Mouse (Mus musculus): ENCODE results near the gene Gsdme. TPM values are rescaled to one million over a fixed set of nuclear protein-coding genes. Genes with fewer than 3 reads are reported as not detected.

Gsdme gene
- total RNA-seq, 2 experiments from 2014 or later, result 0.41 to 0.62 TPM

- no peak for DNase-seq
- intact Hi-C loops (cut with DNase I), result no loop called here
These were observed 16.3 kb downstream of the Gsdme start for GRCm38 (mm10) chr6:50247356-50247755.

- DNase-seq, result no peak
- intact Hi-C loops (cut with DNase I), result no loop called here
These were observed 18.7 kb downstream of the Gsdme start for GRCm38 (mm10) chr6:50244967-50245366.

GRCm38 (mm10) chr6:50244126-50244525, 19.5 kb downstream of the Gsdme start:
- no peak for DNase-seq
- intact Hi-C loops (cut with DNase I), result no loop called here

GRCm38 (mm10) chr6:50240437-50240836, 23.2 kb downstream of the Gsdme start:
- DNase-seq, result no peak
- intact Hi-C loops (cut with DNase I), result no loop called here

GRCm38 (mm10) chr6:50239902-50240301, 23.8 kb downstream of the Gsdme start:
- DNase-seq, result no peak
- intact Hi-C loops (cut with DNase I), result no loop called here

GRCm38 (mm10) chr6:50237963-50238362, 25.7 kb downstream of the Gsdme start:
- intact Hi-C loops (cut with DNase I), result no loop called here
- DNase-seq, result no peak

- DNase-seq, result no peak
- intact Hi-C loops (cut with DNase I), result no loop called here
These were observed 30.7 kb downstream of the Gsdme start for GRCm38 (mm10) chr6:50232984-50233383.

- no peak for DNase-seq
- intact Hi-C loops (cut with DNase I), result no loop called here
These were observed 32.4 kb downstream of the Gsdme start for GRCm38 (mm10) chr6:50231288-50231687.

GRCm38 (mm10) chr6:50228180-50228579, 35.5 kb downstream of the Gsdme start:
- DNase-seq, result no peak
- intact Hi-C loops (cut with DNase I), result no loop called here

- intact Hi-C loops (cut with DNase I), result no loop called here
- DNase-seq, result no peak
These were observed 38.4 kb downstream of the Gsdme start for GRCm38 (mm10) chr6:50225232-50225631.

GRCm38 (mm10) chr6:50223606-50224005, 40.1 kb downstream of the Gsdme start:
- DNase-seq, result no peak
- intact Hi-C loops (cut with DNase I), result no loop called here

- no peak for DNase-seq
- intact Hi-C loops (cut with DNase I), result no loop called here
These were observed 40.7 kb downstream of the Gsdme start for GRCm38 (mm10) chr6:50222986-50223385.

GRCm38 (mm10) chr6:50222351-50222750, 41.3 kb downstream of the Gsdme start:
- DNase-seq, result no peak
- intact Hi-C loops (cut with DNase I), result no loop called here

GRCm38 (mm10) chr6:50220863-50221262, 42.8 kb downstream of the Gsdme start:
- peak; percentile 24 to 50 for DNase-seq
- intact Hi-C loops (cut with DNase I), result loop anchor here (2.0 kb wide), 1 partner anchor 108 kb away; no protein-coding TSS in a partner anchor

- intact Hi-C loops (cut with DNase I), result no loop called here
- DNase-seq, result no peak
These were observed 44.6 kb downstream of the Gsdme start for GRCm38 (mm10) chr6:50219066-50219465.

- no peak for DNase-seq
- intact Hi-C loops (cut with DNase I), result no loop called here
These were observed 45.0 kb downstream of the Gsdme start for GRCm38 (mm10) chr6:50218628-50219027.

- DNase-seq, result no peak
- intact Hi-C loops (cut with DNase I), result no loop called here
These were observed 47.7 kb downstream of the Gsdme start for GRCm38 (mm10) chr6:50215986-50216385.

- intact Hi-C loops (cut with DNase I), result no loop called here
- DNase-seq, result peak; percentile 16 to 28
These were observed 48.3 kb downstream of the Gsdme start for GRCm38 (mm10) chr6:50215373-50215745.

- DNase-seq, result no peak
- intact Hi-C loops (cut with DNase I), result no loop called here
These were observed 48.8 kb downstream of the Gsdme start for GRCm38 (mm10) chr6:50214711-50215372.

GRCm38 (mm10) chr6:50205093-50205492, 58.6 kb downstream of the Gsdme start:
- no peak for DNase-seq
- intact Hi-C loops (cut with DNase I), result no loop called here

GRCm38 (mm10) chr6:50204356-50204755, 59.3 kb downstream of the Gsdme start:
- intact Hi-C loops (cut with DNase I), result no loop called here
- DNase-seq, result no peak

- intact Hi-C loops (cut with DNase I), result no loop called here
- no peak for DNase-seq
These were observed 69.8 kb downstream of the Gsdme start for GRCm38 (mm10) chr6:50193851-50194250.

- DNase-seq, result no peak
- intact Hi-C loops (cut with DNase I), result no loop called here
These were observed 70.8 kb downstream of the Gsdme start for GRCm38 (mm10) chr6:50192822-50193221.
